29 mouse cellular contexts compared by ENCODE assay signal in the genomic region with DNA sequence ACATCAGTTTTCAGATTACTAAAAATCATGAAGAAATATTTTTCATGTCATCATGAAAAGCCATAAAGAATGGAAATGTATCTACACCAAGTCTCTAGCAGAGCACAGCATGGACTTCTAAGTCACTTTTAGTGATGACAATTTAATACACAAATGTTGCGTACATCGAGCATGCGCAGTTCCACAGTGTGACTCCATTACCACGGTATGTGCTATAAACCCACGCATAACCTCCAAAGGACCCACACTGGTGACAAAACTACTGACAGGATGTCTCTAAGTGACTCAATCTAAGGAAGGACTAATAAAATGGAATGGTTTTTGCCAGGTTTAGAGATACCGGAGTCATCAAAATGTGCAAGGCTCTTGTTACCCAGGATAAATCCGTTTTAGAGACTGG.
DNase-seq lines count a peak whose midpoint lies in the region; ATAC-seq and TF ChIP-seq lines count a peak whose summit lies in the region.
"Had no signal": no experiment of that assay in that cellular context is flagged by ENCODE, and none has a peak within 500 bp of the region (broad histone marks: within the 10 kb centered on the region; RNA-seq: fewer than 3 reads in every experiment).

No protein-coding gene starts in this region.

- no peak for TF ChIP-seq POLR2A in myocyte (IDR thresholded peaks at IDR 0.05; ENCODE audit: insufficient read length, low read depth)

- no peak for TF ChIP-seq CTCF in hindbrain, postnatal 0 days (IDR thresholded peaks at IDR 0.05; ENCODE audit: low read depth)

- no peaks in the 10 kb centered on the region for H3K36me3 ChIP-seq in hindbrain, postnatal 0 days (ENCODE audit: insufficient read depth, low read length)
- H3K36me3 ChIP-seq in hindbrain, embryonic 16.5 days (ENCODE audit: control insufficient read depth, insufficient read depth, low read length): no peaks in the 10 kb centered on the region
- no peaks in the 10 kb centered on the region for H3K36me3 ChIP-seq in midbrain, embryonic 16.5 days (ENCODE audit: control insufficient read depth, insufficient read depth, low read length)
- no peaks in the 10 kb centered on the region for H3K36me3 ChIP-seq in midbrain, embryonic 15.5 days (replicated peaks)
- no peaks in the 10 kb centered on the region for H3K36me3 ChIP-seq in myocyte (ENCODE audit: control insufficient read depth, insufficient read depth)
- H3K36me3 ChIP-seq: hindbrain, embryonic 13.5 days; liver, embryonic 12.5 days; midbrain, embryonic 13.5 days; neural tube, embryonic 13.5 days had no signal

- no peaks in the 10 kb centered on the region for H3K4me1 ChIP-seq in hindbrain, postnatal 0 days (ENCODE audit: insufficient read depth, low read length)
- H3K4me1 ChIP-seq in hindbrain, embryonic 16.5 days (ENCODE audit: control insufficient read depth, insufficient read depth, low read depth, low read length): no peaks in the 10 kb centered on the region
- peaks cover 4% of the 10 kb centered on the region; the same call in 1 of the 2 replicates for H3K4me1 ChIP-seq in midbrain, embryonic 16.5 days (ENCODE audit: control insufficient read depth, insufficient read depth, low read length)
- no peaks in the 10 kb centered on the region for H3K4me1 ChIP-seq in midbrain, embryonic 15.5 days
- H3K4me1 ChIP-seq: liver, embryonic 12.5 days had no signal

- no peaks in the 10 kb centered on the region for H3K79me2 ChIP-seq in myocyte (ENCODE audit: control insufficient read depth, insufficient read depth)

- no peak overlapping the region for H3ac ChIP-seq in myocyte (ENCODE audit: control insufficient read depth, insufficient read length)

- H3K27me3 ChIP-seq in hindbrain, postnatal 0 days (ENCODE audit: insufficient read depth, low read length): no peaks in the 10 kb centered on the region
- no peaks in the 10 kb centered on the region for H3K27me3 ChIP-seq in hindbrain, embryonic 16.5 days (replicated peaks; ENCODE audit: control insufficient read depth, insufficient read depth, low read length)
- H3K27me3 ChIP-seq in midbrain, embryonic 16.5 days (ENCODE audit: control insufficient read depth, insufficient read depth, low read depth, low read length): no peaks in the 10 kb centered on the region
- H3K27me3 ChIP-seq in midbrain, embryonic 15.5 days (replicated peaks): no peaks in the 10 kb centered on the region
- H3K27me3 ChIP-seq in myocyte (ENCODE audit: control insufficient read depth, insufficient read depth, insufficient read length): no peaks in the 10 kb centered on the region
- H3K27me3 ChIP-seq: CH12.LX; hindbrain, embryonic 13.5 days; liver, embryonic 12.5 days; megakaryocyte, embryonic 14.5 days; midbrain, embryonic 13.5 days; neural tube, embryonic 13.5 days had no signal

- H3K4me3 ChIP-seq in hindbrain, postnatal 0 days (ENCODE audit: low read length): no peak overlapping the region
- no peak overlapping the region for H3K4me3 ChIP-seq in hindbrain, embryonic 16.5 days (ENCODE audit: low read length)
- no peak overlapping the region for H3K4me3 ChIP-seq in midbrain, embryonic 16.5 days (ENCODE audit: low read depth, low read length)
- no peak overlapping the region for H3K4me3 ChIP-seq in midbrain, embryonic 15.5 days
- no peak overlapping the region for H3K4me3 ChIP-seq in myocyte
- H3K4me3 ChIP-seq: gastrocnemius, adult 2 months; hindbrain, embryonic 13.5 days; liver, embryonic 12.5 days; megakaryocyte, embryonic 14.5 days; midbrain, embryonic 13.5 days; neural tube, embryonic 13.5 days had no signal

- no peaks in the 10 kb centered on the region for H3K9me3 ChIP-seq in hindbrain, postnatal 0 days (ENCODE audit: low read length)
- H3K9me3 ChIP-seq in hindbrain, embryonic 16.5 days (ENCODE audit: control insufficient read depth, low read length): no peaks in the 10 kb centered on the region
- no peaks in the 10 kb centered on the region for H3K9me3 ChIP-seq in midbrain, embryonic 16.5 days (replicated peaks; ENCODE audit: control insufficient read depth, low read length, poor library complexity, severe bottlenecking)
- H3K9me3 ChIP-seq in midbrain, embryonic 15.5 days: no peaks in the 10 kb centered on the region
- H3K9me3 ChIP-seq: hindbrain, embryonic 13.5 days; liver, embryonic 12.5 days; megakaryocyte, embryonic 14.5 days; midbrain, embryonic 13.5 days; neural tube, embryonic 13.5 days had no signal

- 78% methylated on average over 7 of the region's 7 CpGs for WGBS in hindbrain, postnatal 0 days
- WGBS in hindbrain, embryonic 16.5 days: 83% methylated on average over 7 of the region's 7 CpGs
- WGBS in midbrain, embryonic 16.5 days: 85% methylated on average over 7 of the region's 7 CpGs
- WGBS in midbrain, embryonic 15.5 days: 86% methylated on average over 7 of the region's 7 CpGs

- intact Hi-C loops in heart, postnatal 14 days (cut with DNase I): no loop called here

- no peak for DNase-seq in hindbrain, postnatal 0 days (ENCODE audit: low spot score)
- DNase-seq in Muller cell, postnatal 12 days (ENCODE audit: inconsistent ontology term): peak; percentile 66
- no peak for DNase-seq in heart, postnatal 14 days
- no peak for DNase-seq in testis, postnatal 10 days (ENCODE audit: low spot score)
- DNase-seq: adrenal gland, postnatal 10 days; cerebellum, adult 9-10 months; cerebellum, postnatal 36 days; gastrocnemius, adult 2 months; gastrocnemius, postnatal 36 days; heart, adult 18-20 months; heart, postnatal 4 days; kidney, adult 11 months; kidney, postnatal 36 days; liver, postnatal 0 days; lung, postnatal 4 days; spleen, adult 18-20 months had no signal

- no peak for ATAC-seq in hindbrain, postnatal 0 days
- no peak for ATAC-seq in hindbrain, embryonic 16.5 days
- ATAC-seq in midbrain, embryonic 16.5 days: peak; percentile 17; the same call in 1 of the 2 replicates
- ATAC-seq in midbrain, embryonic 15.5 days (replicated peaks): no peak
- ATAC-seq: inflammation-experienced regulatory T-cells, adult 6 months; liver, embryonic 12.5 days; liver, postnatal 0 days; lung, postnatal 0 days; midbrain, embryonic 13.5 days had no signal

- 0 out of 2 replicates have a peak overlapping the region, but pooled peaks have one; percentile 3 for H3K4me2 ChIP-seq in hindbrain, postnatal 0 days (ENCODE audit: low read depth, low read length)
- H3K4me2 ChIP-seq in hindbrain, embryonic 16.5 days (ENCODE audit: low read length): no peak overlapping the region
- H3K4me2 ChIP-seq in midbrain, embryonic 16.5 days (ENCODE audit: low read length): no peak overlapping the region
- no peak overlapping the region for H3K4me2 ChIP-seq in midbrain, embryonic 15.5 days
- H3K4me2 ChIP-seq in myocyte (ENCODE audit: low read depth): peak overlapping the region; percentile 68
- H3K4me2 ChIP-seq: heart, embryonic 11.5 days; hindbrain, embryonic 13.5 days; liver, embryonic 12.5 days; midbrain, embryonic 13.5 days; neural tube, embryonic 13.5 days had no signal

- no peak overlapping the region for H3K27ac ChIP-seq in hindbrain, postnatal 0 days
- no peak overlapping the region for H3K27ac ChIP-seq in hindbrain, embryonic 16.5 days (ENCODE audit: low read depth, low read length)
- no peak overlapping the region for H3K27ac ChIP-seq in midbrain, embryonic 16.5 days (ENCODE audit: low read length)
- H3K27ac ChIP-seq in midbrain, embryonic 15.5 days: no peak overlapping the region
- H3K27ac ChIP-seq: gastrocnemius, adult 2 months; hindbrain, embryonic 13.5 days; liver, embryonic 12.5 days; midbrain, embryonic 13.5 days; neural tube, embryonic 13.5 days had no signal

- H3K9ac ChIP-seq in hindbrain, postnatal 0 days (replicated peaks; ENCODE audit: low read length): no peak overlapping the region
- no peak overlapping the region for H3K9ac ChIP-seq in hindbrain, embryonic 16.5 days (ENCODE audit: low read depth, low read length)
- H3K9ac ChIP-seq in midbrain, embryonic 16.5 days (ENCODE audit: low read depth, low read length): no peak overlapping the region
- H3K9ac ChIP-seq in midbrain, embryonic 15.5 days: no peak overlapping the region
- H3K9ac ChIP-seq: hindbrain, embryonic 13.5 days; liver, embryonic 12.5 days; liver, postnatal 0 days; midbrain, embryonic 13.5 days; neural tube, embryonic 13.5 days had no signal

TF ChIP-seq in myocyte, 11 proteins besides CTCF, POLR2A, EP300 and RAD21:
- TF ChIP-seq TCF3 (IDR thresholded peaks at IDR 0.05; ENCODE audit: insufficient read length, low read depth) (no peak), MAX (IDR thresholded peaks at IDR 0.05; ENCODE audit: low read depth) (no peak), E2F4 (IDR thresholded peaks at IDR 0.05; ENCODE audit: insufficient read depth) (no peak), MYOG (IDR thresholded peaks at IDR 0.05; ENCODE audit: control insufficient read depth in 1 of 3, insufficient read depth in 1 of 3, insufficient read length in 2 of 3, low read depth in 2 of 3) (no peak), TCF12 (IDR thresholded peaks at IDR 0.05; ENCODE audit: insufficient read depth, poor library complexity, severe bottlenecking) (no peak), CEBPB (IDR thresholded peaks at IDR 0.05; ENCODE audit: insufficient read depth, poor library complexity, severe bottlenecking) (no peak), REST (IDR thresholded peaks at IDR 0.05; ENCODE audit: insufficient read depth, insufficient read length) (no peak), MYOD1 (IDR thresholded peaks at IDR 0.05; ENCODE audit: control insufficient read depth in 1 of 3, insufficient read length in 2 of 3, low read depth in 2 of 3) (no peak), SRF (IDR thresholded peaks at IDR 0.05; ENCODE audit: control insufficient read depth, insufficient read length, low read depth) (no peak), USF1 (IDR thresholded peaks at IDR 0.05; ENCODE audit: low read depth) (no peak), POLR2AphosphoS2 (IDR thresholded peaks at IDR 0.05; ENCODE audit: insufficient read length, low read depth) (no peak)

Comparison
In these comparisons a context has a peak if more than half of its experiments do, and no peak if none do; other contexts are left out.
1. H3K4me2 ChIP-seq: peak in hindbrain, postnatal 0 days (single experiment) and myocyte (single experiment); none in hindbrain, embryonic 16.5 days (single experiment), midbrain, embryonic 16.5 days (single experiment) and midbrain, embryonic 15.5 days (single experiment).